Mouse (Mus musculus): Measurements from ENCODE around the gene Xylb. TPM values are rescaled to one million over a fixed set of nuclear protein-coding genes. Genes with fewer than 3 reads are reported as not detected.

Gene Xylb
- polyA plus RNA-seq, 1 experiment from 2014 or later, result 2.2 TPM

GRCm38 (mm10) chr9:119321392-119322229 is 35.6 kb upstream of the Xylb start:
- Histone ChIP-seq H3K36me3 (ENCODE audit: insufficient read depth, low read length) (no peaks in the 10 kb centered on the region), H3K9ac (replicated peaks; ENCODE audit: low read depth) (peak overlapping the region; percentile 73), H3K4me3 (ENCODE audit: low read depth, low read length) (peak overlapping the region; percentile 87), H3K4me2 (replicated peaks; ENCODE audit: low read depth, low read length) (peak overlapping the region; percentile 98), H3K4me1 (ENCODE audit: insufficient read depth, low read depth, low read length) (peaks cover 6% of the 10 kb centered on the region; the same call in 1 of the 2 replicates), H3K27me3 (replicated peaks; ENCODE audit: insufficient read depth, low read length) (no peaks in the 10 kb centered on the region), H3K27ac (ENCODE audit: low read length) (peak overlapping the region; percentile 91), H3K9me3 (ENCODE audit: low read length) (no peaks in the 10 kb centered on the region)
- WGBS, result under 1% methylated on average over 38 of the region's 59 CpGs
- ATAC-seq (no peak), DNase-seq (ENCODE audit: low spot score) (peak; percentile 50)
- no peak for TF ChIP-seq CTCF (IDR thresholded peaks at IDR 0.05)
- TF ChIP-seq EP300 (IDR thresholded peaks at IDR 0.05), result no peak

- Histone ChIP-seq H3K27me3 (replicated peaks; ENCODE audit: insufficient read depth, low read length) (no peaks in the 10 kb centered on the region), H3K4me2 (replicated peaks; ENCODE audit: low read depth, low read length) (peak within 1 kb of the TSS; percentile 98)
- peak; percentile 65 for TF ChIP-seq CTCF (IDR thresholded peaks at IDR 0.05)
- peak; percentile 66 for TF ChIP-seq EP300 (IDR thresholded peaks at IDR 0.05)
Observed at GRCm38 (mm10) chr9:119322289-119323259, 34.6 kb upstream of the Xylb start, which contains the start of gene Oxsr1. Oxsr1 (minus strand) TSS chr9:119322427.

GRCm38 (mm10) chr9:119323260-119323645 is 33.9 kb upstream of the Xylb start:
- Histone ChIP-seq H3K27ac (ENCODE audit: low read length) (peak overlapping the region; percentile 91), H3K27me3 (replicated peaks; ENCODE audit: insufficient read depth, low read length) (no peaks in the 10 kb centered on the region), H3K4me2 (replicated peaks; ENCODE audit: low read depth, low read length) (peak overlapping the region; percentile 98), H3K4me3 (ENCODE audit: low read depth, low read length) (peak overlapping the region; percentile 87), H3K9me3 (ENCODE audit: low read length) (no peaks in the 10 kb centered on the region), H3K36me3 (ENCODE audit: insufficient read depth, low read length) (no peaks in the 10 kb centered on the region), H3K9ac (replicated peaks; ENCODE audit: low read depth) (peak overlapping the region; percentile 73), H3K4me1 (ENCODE audit: insufficient read depth, low read depth, low read length) (peaks cover 6% of the 10 kb centered on the region; the same call in 1 of the 2 replicates)
- no peak for DNase-seq (ENCODE audit: low spot score)
- 6% methylated on average over 9 of the region's 9 CpGs for WGBS
- no peak for ATAC-seq
- no peak for TF ChIP-seq EP300 (IDR thresholded peaks at IDR 0.05)
- TF ChIP-seq CTCF (IDR thresholded peaks at IDR 0.05), result peak; percentile 14; the same call in 1 of the 2 replicates

More at GRCm38 (mm10) chr9:119322289-119323259, 34.6 kb upstream of the Xylb start, which contains the start of gene Oxsr1:
- Histone ChIP-seq H3K9me3 (ENCODE audit: low read length) (no peaks in the 10 kb centered on the region), H3K27ac (ENCODE audit: low read length) (peak within 1 kb of the TSS; percentile 91), H3K9ac (replicated peaks; ENCODE audit: low read depth) (peak within 1 kb of the TSS; percentile 73), H3K4me1 (ENCODE audit: insufficient read depth, low read depth, low read length) (peaks cover 6% of the 10 kb centered on the region; the same call in 1 of the 2 replicates), H3K4me3 (ENCODE audit: low read depth, low read length) (peak within 1 kb of the TSS; percentile 87), H3K36me3 (ENCODE audit: insufficient read depth, low read length) (no peaks in the 10 kb centered on the region)
- ATAC-seq, result peak; percentile 97
- peak; percentile 100 for DNase-seq (ENCODE audit: low spot score)
- under 1% methylated on average over 70 of the region's 76 CpGs for WGBS

GRCm38 (mm10) chr9:119324130-119324529 is 33.1 kb upstream of the Xylb start:
- Histone ChIP-seq H3K9ac (replicated peaks; ENCODE audit: low read depth) (no peak overlapping the region), H3K9me3 (ENCODE audit: low read length) (no peaks in the 10 kb centered on the region), H3K27me3 (replicated peaks; ENCODE audit: insufficient read depth, low read length) (no peaks in the 10 kb centered on the region), H3K4me3 (ENCODE audit: low read depth, low read length) (no peak overlapping the region), H3K36me3 (ENCODE audit: insufficient read depth, low read length) (no peaks in the 10 kb centered on the region), H3K4me1 (ENCODE audit: insufficient read depth, low read depth, low read length) (peaks cover 6% of the 10 kb centered on the region; the same call in 1 of the 2 replicates), H3K4me2 (replicated peaks; ENCODE audit: low read depth, low read length) (no peak overlapping the region), H3K27ac (ENCODE audit: low read length) (no peak overlapping the region; the same call in 1 of the 2 replicates)
- ATAC-seq (no peak), DNase-seq (ENCODE audit: low spot score) (no peak)
- WGBS, result 67% methylated on average over 1 of the region's 1 CpGs
- TF ChIP-seq EP300 (IDR thresholded peaks at IDR 0.05) (no peak), CTCF (IDR thresholded peaks at IDR 0.05) (no peak)

- WGBS, result 63% methylated on average over 3 of the region's 3 CpGs
Observed at GRCm38 (mm10) chr9:119328488-119328887, 28.7 kb upstream of the Xylb start.

More at GRCm38 (mm10) chr9:119328488-119328887, 28.7 kb upstream of the Xylb start:
- TF ChIP-seq CTCF (IDR thresholded peaks at IDR 0.05), result no peak
- no peak for TF ChIP-seq EP300 (IDR thresholded peaks at IDR 0.05)
- H3K27me3 ChIP-seq (replicated peaks; ENCODE audit: insufficient read depth, low read length), result no peaks in the 10 kb centered on the region
- H3K27ac ChIP-seq (ENCODE audit: low read length), result no peak overlapping the region
- no peak overlapping the region for H3K9ac ChIP-seq (replicated peaks; ENCODE audit: low read depth)
- H3K4me2 ChIP-seq (replicated peaks; ENCODE audit: low read depth, low read length), result no peak overlapping the region
- H3K4me1 ChIP-seq (ENCODE audit: insufficient read depth, low read depth, low read length), result no peaks in the 10 kb centered on the region
- DNase-seq (ENCODE audit: low spot score) (no peak), ATAC-seq (no peak)
- H3K9me3 ChIP-seq (ENCODE audit: low read length), result no peaks in the 10 kb centered on the region
- no peaks in the 10 kb centered on the region for H3K36me3 ChIP-seq (ENCODE audit: insufficient read depth, low read length)
- H3K4me3 ChIP-seq (ENCODE audit: low read depth, low read length), result no peak overlapping the region

Measured in lung, postnatal 0 days (tissue).